Mouse (Mus musculus): ENCODE results near the gene Lzic. TPM values are rescaled to one million over a fixed set of nuclear protein-coding genes. Genes with fewer than 3 reads are reported as not detected.
A peak's percentile ranks its signal among the peaks of the same experiment; 100 is the strongest.

The Lzic gene
- polyA plus RNA-seq, 1 experiment from 2014 or later, result 46.5 TPM

GRCm38 (mm10) chr4:149512072-149512471, 27.0 kb downstream of the Lzic start:
- no peak for ATAC-seq (ENCODE audit: low read depth)
- Histone ChIP-seq H3K4me2 (ENCODE audit: low read depth, low read length) (no peak overlapping the region), H3K4me1 (ENCODE audit: control insufficient read depth, insufficient read depth, low read length) (no peaks in the 10 kb centered on the region), H3K9me3 (ENCODE audit: control insufficient read depth, low read length) (no peaks in the 10 kb centered on the region), H3K4me3 (ENCODE audit: low read depth, low read length) (no peak overlapping the region), H3K9ac (replicated peaks; ENCODE audit: low read depth, low read length) (no peak overlapping the region), H3K36me3 (ENCODE audit: control insufficient read depth, insufficient read depth, low read length) (no peaks in the 10 kb centered on the region), H3K27me3 (ENCODE audit: control insufficient read depth, insufficient read depth, low read length) (no peaks in the 10 kb centered on the region), H3K27ac (ENCODE audit: low read depth, low read length) (no peak overlapping the region)
- WGBS, result 71% methylated on average over 7 of the region's 7 CpGs

- H3K27me3 ChIP-seq (ENCODE audit: control insufficient read depth, insufficient read depth, low read length), result no peaks in the 10 kb centered on the region
- ATAC-seq (ENCODE audit: low read depth), result no peak
- no peaks in the 10 kb centered on the region for H3K36me3 ChIP-seq (ENCODE audit: control insufficient read depth, insufficient read depth, low read length)
- H3K9ac ChIP-seq (replicated peaks; ENCODE audit: low read depth, low read length), result no peak overlapping the region
- no peak overlapping the region for H3K4me3 ChIP-seq (ENCODE audit: low read depth, low read length)
- 92% methylated on average over 5 of the region's 5 CpGs for WGBS
- no peak overlapping the region for H3K27ac ChIP-seq (ENCODE audit: low read depth, low read length)
- H3K9me3 ChIP-seq (ENCODE audit: control insufficient read depth, low read length), result no peaks in the 10 kb centered on the region
- H3K4me1 ChIP-seq (ENCODE audit: control insufficient read depth, insufficient read depth, low read length), result peaks cover 8% of the 10 kb centered on the region
- H3K4me2 ChIP-seq (ENCODE audit: low read depth, low read length), result no peak overlapping the region
Observed at GRCm38 (mm10) chr4:149515706-149516105, 30.7 kb downstream of the Lzic start.

GRCm38 (mm10) chr4:149517868-149518340, 32.9 kb downstream of the Lzic start, which contains the start of gene Ctnnbip1:
Gene Ctnnbip1 (plus strand): TSS chr4:149518236.
- H3K27ac ChIP-seq (ENCODE audit: low read depth, low read length), result peak within 1 kb of the TSS; percentile 28; the same call in 1 of the 2 replicates
- H3K36me3 ChIP-seq (ENCODE audit: control insufficient read depth, insufficient read depth, low read length), result no peaks in the 10 kb centered on the region
- no peaks in the 10 kb centered on the region for H3K9me3 ChIP-seq (ENCODE audit: control insufficient read depth, low read length)
- peak; percentile 98 for ATAC-seq (ENCODE audit: low read depth)
- no peaks in the 10 kb centered on the region for H3K27me3 ChIP-seq (ENCODE audit: control insufficient read depth, insufficient read depth, low read length)
- H3K4me2 ChIP-seq (ENCODE audit: low read depth, low read length), result peak within 1 kb of the TSS; percentile 94
- peak within 1 kb of the TSS; percentile 94 for H3K9ac ChIP-seq (replicated peaks; ENCODE audit: low read depth, low read length)
- 0% methylated on average over 35 of the region's 46 CpGs for WGBS
- peaks cover 8% of the 10 kb centered on the region for H3K4me1 ChIP-seq (ENCODE audit: control insufficient read depth, insufficient read depth, low read length)
- peak within 1 kb of the TSS; percentile 82 for H3K4me3 ChIP-seq (ENCODE audit: low read depth, low read length)

GRCm38 (mm10) chr4:149518351-149519220, 33.6 kb downstream of the Lzic start:
- ATAC-seq (ENCODE audit: low read depth), result peak; percentile 25
- Histone ChIP-seq H3K4me2 (ENCODE audit: low read depth, low read length) (peak overlapping the region; percentile 94), H3K27me3 (ENCODE audit: control insufficient read depth, insufficient read depth, low read length) (no peaks in the 10 kb centered on the region), H3K9me3 (ENCODE audit: control insufficient read depth, low read length) (no peaks in the 10 kb centered on the region), H3K36me3 (ENCODE audit: control insufficient read depth, insufficient read depth, low read length) (no peaks in the 10 kb centered on the region), H3K9ac (replicated peaks; ENCODE audit: low read depth, low read length) (peak overlapping the region; percentile 94), H3K4me3 (ENCODE audit: low read depth, low read length) (peak overlapping the region; percentile 82), H3K27ac (ENCODE audit: low read depth, low read length) (peak overlapping the region; percentile 28; the same call in 1 of the 2 replicates), H3K4me1 (ENCODE audit: control insufficient read depth, insufficient read depth, low read length) (peaks cover 8% of the 10 kb centered on the region)
- 5% methylated on average over 41 of the region's 52 CpGs for WGBS

- H3K27me3 ChIP-seq (ENCODE audit: control insufficient read depth, insufficient read depth, low read length), result no peaks in the 10 kb centered on the region
- H3K9ac ChIP-seq (replicated peaks; ENCODE audit: low read depth, low read length), result no peak overlapping the region
- H3K4me2 ChIP-seq (ENCODE audit: low read depth, low read length), result no peak overlapping the region
- 74% methylated on average over 10 of the region's 10 CpGs for WGBS
- H3K27ac ChIP-seq (ENCODE audit: low read depth, low read length), result no peak overlapping the region
- H3K4me1 ChIP-seq (ENCODE audit: control insufficient read depth, insufficient read depth, low read length), result peaks cover 12% of the 10 kb centered on the region
- no peak overlapping the region for H3K4me3 ChIP-seq (ENCODE audit: low read depth, low read length)
- H3K36me3 ChIP-seq (ENCODE audit: control insufficient read depth, insufficient read depth, low read length), result no peaks in the 10 kb centered on the region
- no peaks in the 10 kb centered on the region for H3K9me3 ChIP-seq (ENCODE audit: control insufficient read depth, low read length)
- ATAC-seq (ENCODE audit: low read depth), result no peak
Observed at GRCm38 (mm10) chr4:149521258-149521657, 36.2 kb downstream of the Lzic start.

GRCm38 (mm10) chr4:149523961-149524360, 38.9 kb downstream of the Lzic start:
- no peaks in the 10 kb centered on the region for H3K9me3 ChIP-seq (ENCODE audit: control insufficient read depth, low read length)
- peaks cover 11% of the 10 kb centered on the region for H3K4me1 ChIP-seq (ENCODE audit: control insufficient read depth, insufficient read depth, low read length)
- 75% methylated on average over 6 of the region's 6 CpGs for WGBS
- H3K27me3 ChIP-seq (ENCODE audit: control insufficient read depth, insufficient read depth, low read length), result no peaks in the 10 kb centered on the region
- ATAC-seq (ENCODE audit: low read depth), result no peak
- no peak overlapping the region for H3K4me3 ChIP-seq (ENCODE audit: low read depth, low read length)
- H3K27ac ChIP-seq (ENCODE audit: low read depth, low read length), result no peak overlapping the region
- H3K4me2 ChIP-seq (ENCODE audit: low read depth, low read length), result no peak overlapping the region
- H3K36me3 ChIP-seq (ENCODE audit: control insufficient read depth, insufficient read depth, low read length), result no peaks in the 10 kb centered on the region
- H3K9ac ChIP-seq (replicated peaks; ENCODE audit: low read depth, low read length), result no peak overlapping the region

- no peak overlapping the region for H3K27ac ChIP-seq (ENCODE audit: low read depth, low read length)
- H3K4me1 ChIP-seq (ENCODE audit: control insufficient read depth, insufficient read depth, low read length), result peaks cover 7% of the 10 kb centered on the region; the same call in 1 of the 2 replicates
- no peaks in the 10 kb centered on the region for H3K9me3 ChIP-seq (ENCODE audit: control insufficient read depth, low read length)
- H3K4me3 ChIP-seq (ENCODE audit: low read depth, low read length), result no peak overlapping the region
- 91% methylated on average over 4 of the region's 4 CpGs for WGBS
- no peaks in the 10 kb centered on the region for H3K27me3 ChIP-seq (ENCODE audit: control insufficient read depth, insufficient read depth, low read length)
- H3K9ac ChIP-seq (replicated peaks; ENCODE audit: low read depth, low read length), result no peak overlapping the region
- ATAC-seq (ENCODE audit: low read depth), result no peak
- H3K4me2 ChIP-seq (ENCODE audit: low read depth, low read length), result no peak overlapping the region
- H3K36me3 ChIP-seq (ENCODE audit: control insufficient read depth, insufficient read depth, low read length), result no peaks in the 10 kb centered on the region
Observed at GRCm38 (mm10) chr4:149525170-149525569, 40.1 kb downstream of the Lzic start.

GRCm38 (mm10) chr4:149525811-149526210, 40.8 kb downstream of the Lzic start:
- Histone ChIP-seq H3K27ac (ENCODE audit: low read depth, low read length) (no peak overlapping the region), H3K36me3 (ENCODE audit: control insufficient read depth, insufficient read depth, low read length) (no peaks in the 10 kb centered on the region), H3K4me3 (ENCODE audit: low read depth, low read length) (no peak overlapping the region), H3K4me1 (ENCODE audit: control insufficient read depth, insufficient read depth, low read length) (peaks cover 7% of the 10 kb centered on the region; the same call in 1 of the 2 replicates), H3K27me3 (ENCODE audit: control insufficient read depth, insufficient read depth, low read length) (no peaks in the 10 kb centered on the region), H3K9ac (replicated peaks; ENCODE audit: low read depth, low read length) (no peak overlapping the region; the same call in 1 of the 2 replicates), H3K9me3 (ENCODE audit: control insufficient read depth, low read length) (no peaks in the 10 kb centered on the region), H3K4me2 (ENCODE audit: low read depth, low read length) (no peak overlapping the region)
- no peak for ATAC-seq (ENCODE audit: low read depth)
- 80% methylated on average over 6 of the region's 6 CpGs for WGBS

GRCm38 (mm10) chr4:149526330-149526729, 41.3 kb downstream of the Lzic start:
- 35% methylated on average over 7 of the region's 7 CpGs for WGBS
- H3K27me3 ChIP-seq (ENCODE audit: control insufficient read depth, insufficient read depth, low read length), result no peaks in the 10 kb centered on the region
- H3K4me2 ChIP-seq (ENCODE audit: low read depth, low read length), result no peak overlapping the region
- H3K27ac ChIP-seq (ENCODE audit: low read depth, low read length), result no peak overlapping the region
- no peaks in the 10 kb centered on the region for H3K9me3 ChIP-seq (ENCODE audit: control insufficient read depth, low read length)
- no peaks in the 10 kb centered on the region for H3K36me3 ChIP-seq (ENCODE audit: control insufficient read depth, insufficient read depth, low read length)
- H3K9ac ChIP-seq (replicated peaks; ENCODE audit: low read depth, low read length), result no peak overlapping the region; the same call in 1 of the 2 replicates
- no peak for ATAC-seq (ENCODE audit: low read depth)
- H3K4me1 ChIP-seq (ENCODE audit: control insufficient read depth, insufficient read depth, low read length), result peaks cover 7% of the 10 kb centered on the region; the same call in 1 of the 2 replicates
- H3K4me3 ChIP-seq (ENCODE audit: low read depth, low read length), result no peak overlapping the region

Measured in neural tube, embryonic 14.5 days (tissue).